Mouse (Mus musculus): Measurements from ENCODE around the gene 1110051M20Rik. TPM values are rescaled to one million over a fixed set of nuclear protein-coding genes. Genes with fewer than 3 reads are reported as not detected.

The 1110051M20Rik gene
- total and polyA plus RNA-seq, 3 experiments: 21.1 to 34.0 (median 26.2) TPM

DNA sequence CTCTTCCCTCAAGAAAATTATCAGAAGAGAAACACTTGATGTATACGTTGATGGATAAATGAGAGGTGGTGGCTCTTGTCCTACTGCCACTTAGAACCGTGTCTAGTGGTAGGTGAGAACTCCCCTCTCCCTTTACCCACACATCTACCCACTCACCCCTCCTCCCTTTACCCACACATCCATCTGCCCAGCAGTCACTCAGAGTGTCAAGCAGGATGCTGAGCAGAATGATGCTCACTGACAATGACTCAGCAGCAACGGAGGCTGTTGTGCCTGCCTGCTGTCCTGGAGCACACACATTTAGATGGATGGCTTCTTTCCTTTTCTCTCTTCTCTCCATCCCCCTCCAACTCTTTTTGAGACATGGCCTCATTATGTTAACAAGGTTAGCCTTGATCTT lies 141.7 kb downstream of the 1110051M20Rik start:
- Histone ChIP-seq H3K9me3 (replicated peaks; ENCODE audit: low read length) (no peaks in the 10 kb centered on the region), H3K9ac (ENCODE audit: insufficient read depth, low read depth) (no peak overlapping the region), H3K79me2 (replicated peaks; ENCODE audit: control insufficient read depth, extremely low read depth, insufficient read depth, poor library complexity, severe bottlenecking) (no peaks in the 10 kb centered on the region), H3K4me1 (ENCODE audit: control insufficient read depth in 1 of 2, insufficient read depth in 2 of 2) (peaks cover 5 to 29% of the 10 kb centered on the region in 2 experiments; a peak in 3 of 4 replicates), H3K4me2 (ENCODE audit: insufficient read depth, low read depth, poor library complexity, severe bottlenecking) (no peak overlapping the region), H3K4me3 (replicated peaks in 1 of 3; ENCODE audit: low read depth in 2 of 3, low read length in 2 of 3, poor library complexity in 1 of 3) (no peak overlapping the region), H3K36me3 (replicated peaks in 1 of 2; ENCODE audit: control insufficient read depth in 1 of 2, insufficient read depth in 1 of 2, low read length in 1 of 2) (no peaks in the 10 kb centered on the region), H3K27ac (ENCODE audit: insufficient read depth, low read depth) (no peak overlapping the region), H3K27me3 (replicated peaks) (no peaks in the 10 kb centered on the region)
- DNase-seq (ENCODE audit: extremely low read depth): no peak
- in situ Hi-C loops (cut with MboI; ENCODE audit: low pct_ligation_motif_present, low pct_unique_long_range_greater_than_20kb, low sequenced_read_pairs) (no loop called here), dilution Hi-C loops (cut with MboI; ENCODE audit: extremely low pct_ligation_motif_present, extremely low pct_unique_long_range_greater_than_20kb, low sequenced_read_pairs) (no loop called here)
- no peak for TF ChIP-seq MAFK (IDR thresholded peaks at IDR 0.05; ENCODE audit: insufficient replicate concordance, low read length)
- no peak for TF ChIP-seq BHLHE40 (IDR thresholded peaks at IDR 0.05; ENCODE audit: low read depth, low read length)
- no peak for TF ChIP-seq UBTF (IDR thresholded peaks at IDR 0.05; ENCODE audit: low read depth, low read length)
- no peak for TF ChIP-seq CHD2 (IDR thresholded peaks at IDR 0.05; ENCODE audit: low read length)
- TF ChIP-seq POLR2A (IDR thresholded peaks at IDR 0.05; ENCODE audit: low read depth, low read length): no peak
- no peak for TF ChIP-seq ZNF384 (IDR thresholded peaks at IDR 0.05; ENCODE audit: low read depth, low read length)
- TF ChIP-seq MYC (IDR thresholded peaks at IDR 0.05; ENCODE audit: low read depth, low read length): no peak
- no peak for TF ChIP-seq PAX5 (IDR thresholded peaks at IDR 0.05; ENCODE audit: low read length)
- TF ChIP-seq KAT2A (IDR thresholded peaks at IDR 0.05; ENCODE audit: insufficient replicate concordance, low read length): no peak
- TF ChIP-seq IRF4 (IDR thresholded peaks at IDR 0.05; ENCODE audit: low read depth, low read length): no peak
- no peak for TF ChIP-seq ZKSCAN1 (IDR thresholded peaks at IDR 0.05; ENCODE audit: borderline replicate concordance, low read depth, low read length)
- TF ChIP-seq ZC3H11A (IDR thresholded peaks at IDR 0.05; ENCODE audit: low read depth, low read length): no peak
- TF ChIP-seq USF1 (IDR thresholded peaks at IDR 0.05; ENCODE audit: low read depth, low read length): no peak
- TF ChIP-seq CHD1 (IDR thresholded peaks at IDR 0.05; ENCODE audit: low read depth, low read length): no peak
- no peak for TF ChIP-seq ZMIZ1 (IDR thresholded peaks at IDR 0.05; ENCODE audit: low read depth, low read length)
- no peak for TF ChIP-seq JUN (IDR thresholded peaks at IDR 0.05; ENCODE audit: insufficient read depth, low read depth, low read length)
- no peak for TF ChIP-seq CTCF (conservative IDR thresholded peaks at IDR 0.05 in 1 of 2, IDR thresholded peaks at IDR 0.05 in 1 of 2; ENCODE audit: low read depth in 2 of 2, low read length in 2 of 2)
- TF ChIP-seq RCOR1 (conservative IDR thresholded peaks at IDR 0.05; ENCODE audit: low read depth, low read length): no peak
- TF ChIP-seq POLR2AphosphoS2 (IDR thresholded peaks at IDR 0.05; ENCODE audit: low read depth, low read length): no peak
- no peak for TF ChIP-seq E2F4 (IDR thresholded peaks at IDR 0.05; ENCODE audit: insufficient replicate concordance, low read depth, low read length)

DNA sequence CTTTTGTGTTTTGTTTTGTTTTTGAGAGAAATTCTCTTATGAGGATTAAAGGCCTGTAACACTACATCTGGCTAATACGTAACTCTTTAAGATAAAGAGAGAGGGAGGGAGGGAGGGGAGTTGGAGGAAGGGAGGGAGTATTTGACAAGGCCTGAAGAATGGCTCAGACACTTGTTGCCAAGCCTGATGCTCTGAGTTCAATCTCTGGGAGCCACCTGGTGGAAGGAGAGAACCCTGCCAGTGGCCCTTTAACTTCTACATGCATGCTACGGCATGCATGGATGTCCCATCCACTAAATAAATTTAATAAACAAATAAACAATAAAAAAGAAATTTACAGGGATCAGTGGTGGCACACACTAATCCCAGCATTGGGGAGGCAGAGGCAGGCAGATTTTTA lies 142.7 kb downstream of the 1110051M20Rik start:
- dilution Hi-C loops (cut with MboI; ENCODE audit: extremely low pct_ligation_motif_present, extremely low pct_unique_long_range_greater_than_20kb, low sequenced_read_pairs) (no loop called here), in situ Hi-C loops (cut with MboI; ENCODE audit: low pct_ligation_motif_present, low pct_unique_long_range_greater_than_20kb, low sequenced_read_pairs) (no loop called here)
- H3K9ac ChIP-seq (ENCODE audit: insufficient read depth, low read depth): no peak overlapping the region
- H3K4me2 ChIP-seq (ENCODE audit: insufficient read depth, low read depth, poor library complexity, severe bottlenecking): no peak overlapping the region
- peaks cover 2 to 19% of the 10 kb centered on the region in 2 experiments; a peak in 3 of 4 replicates for H3K4me1 ChIP-seq (ENCODE audit: control insufficient read depth in 1 of 2, insufficient read depth in 2 of 2)
- no peaks in the 10 kb centered on the region for H3K27me3 ChIP-seq (replicated peaks)
- no peak for DNase-seq (ENCODE audit: extremely low read depth)
- no peaks in the 10 kb centered on the region for H3K9me3 ChIP-seq (replicated peaks; ENCODE audit: low read length)
- TF ChIP-seq SMC3 (IDR thresholded peaks at IDR 0.05; ENCODE audit: low read depth, low read length): peak; percentile 19; the same call in 1 of the 2 replicates
- no peak for TF ChIP-seq BHLHE40 (IDR thresholded peaks at IDR 0.05; ENCODE audit: low read depth, low read length)
- no peak for TF ChIP-seq ETS1 (conservative IDR thresholded peaks at IDR 0.05; ENCODE audit: low read depth, low read length)
- peak in 1 of 2 experiments; percentile 31; a peak in 2 of 4 replicates for TF ChIP-seq CTCF (conservative IDR thresholded peaks at IDR 0.05 in 1 of 2, IDR thresholded peaks at IDR 0.05 in 1 of 2; ENCODE audit: low read depth in 2 of 2, low read length in 2 of 2)
- no peak for TF ChIP-seq PAX5 (IDR thresholded peaks at IDR 0.05; ENCODE audit: low read length)
- no peaks in the 10 kb centered on the region for H3K36me3 ChIP-seq (replicated peaks in 1 of 2; ENCODE audit: control insufficient read depth in 1 of 2, insufficient read depth in 1 of 2, low read length in 1 of 2)
- H3K27ac ChIP-seq (ENCODE audit: insufficient read depth, low read depth): no peak overlapping the region
- H3K4me3 ChIP-seq (replicated peaks in 1 of 3; ENCODE audit: low read depth in 2 of 3, low read length in 2 of 3, poor library complexity in 1 of 3): no peak overlapping the region
- no peaks in the 10 kb centered on the region for H3K79me2 ChIP-seq (replicated peaks; ENCODE audit: control insufficient read depth, extremely low read depth, insufficient read depth, poor library complexity, severe bottlenecking)
